In the genomic region with DNA sequence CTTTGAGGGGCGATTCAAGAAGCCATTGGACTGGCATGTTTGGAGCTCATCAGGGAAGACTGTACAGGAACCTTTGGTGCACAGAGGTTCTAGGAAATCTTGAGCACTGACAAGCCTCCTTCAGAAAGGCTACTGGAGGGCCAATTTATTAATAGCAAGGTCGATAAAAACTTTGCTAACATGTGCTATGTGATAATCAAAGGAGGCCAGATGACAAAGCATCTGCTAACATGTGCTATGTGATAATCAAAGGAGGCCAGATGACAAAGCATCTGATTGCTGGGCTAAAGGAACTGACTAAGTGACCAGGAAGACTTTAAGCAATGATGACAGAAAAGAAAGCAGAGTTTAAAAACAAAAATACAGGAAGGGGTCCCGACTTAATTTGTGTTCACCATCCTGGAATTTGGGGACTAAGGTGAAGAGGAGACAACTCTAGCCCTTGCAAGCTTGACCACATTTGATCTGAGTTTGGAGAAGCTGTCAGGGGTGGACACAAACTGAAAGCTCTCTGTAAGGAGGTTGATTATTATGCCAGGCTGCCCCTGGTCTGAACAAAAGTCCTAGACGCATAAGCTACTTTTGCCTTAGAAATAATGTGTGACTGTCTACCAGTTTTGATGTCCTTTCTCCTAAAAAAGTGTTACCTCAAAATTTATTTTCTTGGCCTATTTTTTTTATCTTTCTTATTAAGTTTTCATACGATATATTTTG, we compare ENCODE assay signal across 11 mouse cellular contexts.
"Had no signal": no experiment of that assay in that cellular context is flagged by ENCODE, and none has a peak within 500 bp of the region (broad histone marks: within the 10 kb centered on the region; RNA-seq: fewer than 3 reads in every experiment).

No protein-coding gene starts in this region.

- H3K27me3 ChIP-seq: limb, embryonic 13.5 days; neural tube, embryonic 15.5 days had no signal

- H3K27ac ChIP-seq: limb, embryonic 13.5 days; neural tube, embryonic 15.5 days had no signal

- H3K36me3 ChIP-seq: limb, embryonic 13.5 days; neural tube, embryonic 15.5 days had no signal

- H3K9ac ChIP-seq: limb, embryonic 13.5 days; neural tube, embryonic 15.5 days had no signal

- H3K9me3 ChIP-seq: limb, embryonic 13.5 days; neural tube, embryonic 15.5 days had no signal

- H3K4me1 ChIP-seq: limb, embryonic 13.5 days had no signal

- H3K4me3 ChIP-seq: limb, embryonic 13.5 days; myocyte; neural tube, embryonic 15.5 days had no signal

- DNase-seq: kidney, adult 18-20 months; kidney, postnatal 14 days; left cerebral cortex, postnatal 4 days; lung, adult 18-20 months; midbrain, embryonic 14.5 days; right cerebral cortex, adult 18-20 months; right cerebral cortex, postnatal 25 days; thymus, postnatal 36 days had no signal

- H3K4me2 ChIP-seq: limb, embryonic 13.5 days; neural tube, embryonic 15.5 days had no signal
